Mouse (Mus musculus): ENCODE results near the gene Sfxn5.
A peak's percentile ranks its signal among the peaks of the same experiment; 100 is the strongest.

Gene Sfxn5

DNA sequence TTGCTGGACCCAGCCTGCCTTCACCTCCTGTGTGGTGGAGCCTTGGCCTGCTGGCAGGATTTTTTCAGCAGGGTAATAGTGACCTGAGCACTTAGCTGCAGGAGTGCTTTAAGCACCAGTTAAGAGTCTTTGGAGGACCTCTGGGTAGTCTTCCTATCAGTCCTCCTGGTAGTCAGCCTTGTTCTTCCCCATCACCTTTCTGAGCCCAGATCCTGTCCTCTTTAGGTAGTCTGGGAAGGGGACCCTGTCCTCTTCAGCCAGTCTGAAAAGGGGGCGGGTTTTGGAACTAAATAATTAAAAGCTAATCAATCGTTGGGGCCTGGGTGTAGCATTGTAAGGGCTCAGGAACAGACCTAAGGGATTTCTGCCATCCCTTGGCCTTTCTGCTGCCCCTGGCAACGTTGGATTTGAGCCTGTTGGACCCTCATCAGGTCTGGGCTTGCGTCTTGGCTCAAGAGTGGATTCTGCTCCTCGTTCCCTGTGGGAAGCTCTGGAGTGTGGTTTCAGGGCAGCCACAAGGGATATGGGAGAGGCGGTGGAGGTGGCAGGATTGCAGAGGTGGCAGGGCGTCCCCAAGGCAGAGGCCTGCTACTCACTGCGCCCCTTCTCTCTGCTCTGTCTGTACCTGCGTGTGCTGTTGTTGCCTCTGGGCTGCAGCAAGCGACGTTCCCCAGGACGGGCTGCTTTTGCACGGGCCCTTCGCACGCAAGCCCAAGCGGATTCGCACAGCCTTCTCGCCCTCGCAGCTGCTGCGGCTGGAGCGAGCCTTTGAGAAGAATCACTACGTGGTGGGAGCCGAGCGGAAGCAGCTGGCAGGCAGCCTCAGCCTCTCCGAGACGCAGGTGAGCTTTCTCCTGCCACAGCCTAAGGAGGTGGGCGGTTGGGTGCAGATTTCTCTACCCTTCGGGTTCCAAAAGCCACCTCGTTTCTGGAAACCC is 139.6 kb downstream of the Sfxn5 start:
- peak in 1 of 2 experiments; percentile 49 for DNase-seq (ENCODE audit: low spot score in 2 of 2)

DNA sequence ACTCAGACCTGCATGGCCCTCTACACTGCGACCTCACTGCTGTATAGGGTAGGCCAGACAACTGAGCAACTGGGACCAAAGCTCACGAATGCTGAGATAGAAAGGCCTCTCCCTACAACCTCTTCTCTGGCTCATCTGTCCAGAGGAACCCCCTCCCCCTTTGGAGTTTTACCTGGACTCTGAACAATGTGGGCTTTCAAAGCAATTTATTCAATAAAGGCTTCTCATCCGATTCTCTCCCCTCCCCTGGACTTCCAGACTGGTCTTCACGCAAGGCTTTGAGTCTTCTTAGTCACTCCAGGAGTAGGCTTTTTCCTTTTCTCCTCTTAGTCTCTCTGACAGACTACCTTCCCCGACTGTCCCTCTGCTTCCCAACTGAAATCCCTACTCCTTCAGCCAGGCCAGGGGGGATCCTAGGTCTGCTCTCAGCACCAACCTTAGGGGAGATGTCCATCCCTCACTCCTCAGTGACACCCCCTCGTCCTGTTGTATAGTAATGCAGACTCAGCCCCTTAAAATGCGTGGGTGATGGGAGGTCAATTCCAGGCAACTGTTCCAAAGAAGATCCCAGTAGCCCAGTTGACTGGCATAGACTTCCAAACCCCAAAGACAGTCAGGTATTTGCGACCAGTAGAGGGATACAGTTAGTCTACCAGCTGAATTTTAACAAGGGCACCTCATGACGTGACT is 141.3 kb downstream of the Sfxn5 start:
- peak in 1 of 2 experiments; percentile 22 for DNase-seq (ENCODE audit: low spot score in 2 of 2)

DNA sequence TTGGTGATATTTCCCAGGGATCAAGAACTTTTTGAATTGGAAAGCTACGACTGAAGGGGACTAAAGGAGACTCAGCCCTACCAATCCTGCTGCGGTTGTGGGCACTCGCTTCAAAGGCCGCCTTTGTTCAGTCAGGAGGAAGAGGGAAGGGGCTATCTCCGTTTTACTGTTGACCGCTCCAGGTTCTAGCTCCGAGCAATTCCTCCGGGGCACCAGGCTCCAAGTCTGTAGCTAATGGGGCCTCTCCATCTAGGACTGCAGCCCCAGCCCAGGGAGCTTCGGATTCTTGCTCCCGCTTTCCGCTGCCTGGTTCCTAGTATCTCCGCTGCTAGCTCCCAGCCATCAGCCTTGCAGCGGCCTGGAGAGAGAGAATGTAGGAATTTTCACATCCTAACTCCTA is 142.6 kb downstream of the Sfxn5 start:
- DNase-seq (ENCODE audit: low spot score in 2 of 2): peak in 1 of 2 experiments; percentile 30

DNA sequence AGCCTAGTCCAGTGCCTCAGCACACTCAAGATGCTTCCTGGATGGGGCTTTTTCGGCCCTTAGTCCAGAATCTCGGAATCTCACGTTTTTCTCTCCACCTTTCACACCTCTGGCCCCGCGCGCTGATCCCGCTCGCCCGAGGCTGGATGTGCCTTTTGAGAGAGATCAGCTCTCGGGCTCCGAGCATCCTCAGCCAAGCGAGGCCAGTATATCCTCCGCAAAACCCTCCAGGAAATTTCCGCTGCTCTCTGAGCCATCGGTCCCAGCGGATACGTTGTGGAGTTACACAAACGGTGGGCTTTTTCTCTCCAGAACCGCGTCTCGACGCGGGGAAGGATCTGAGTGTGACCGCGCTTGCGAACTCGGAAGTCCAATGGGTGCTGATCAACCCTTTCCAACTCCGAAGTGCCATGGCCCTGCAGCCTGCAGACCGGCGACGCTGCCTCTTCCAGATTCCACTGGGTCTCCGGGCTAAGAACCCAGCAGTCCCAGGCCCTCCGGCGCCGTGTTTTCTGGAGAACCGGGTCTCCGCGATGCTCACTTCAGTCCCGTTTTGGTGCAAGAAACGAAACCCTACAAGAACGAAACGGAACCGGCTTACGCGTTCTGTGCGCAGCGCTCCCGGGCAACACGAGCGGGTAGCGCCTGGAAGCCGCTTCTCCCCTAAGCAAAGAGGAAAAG is 143.2 kb downstream of the Sfxn5 start:
- peak; percentile 60 to 65 for DNase-seq (ENCODE audit: low spot score in 2 of 2)

DNA sequence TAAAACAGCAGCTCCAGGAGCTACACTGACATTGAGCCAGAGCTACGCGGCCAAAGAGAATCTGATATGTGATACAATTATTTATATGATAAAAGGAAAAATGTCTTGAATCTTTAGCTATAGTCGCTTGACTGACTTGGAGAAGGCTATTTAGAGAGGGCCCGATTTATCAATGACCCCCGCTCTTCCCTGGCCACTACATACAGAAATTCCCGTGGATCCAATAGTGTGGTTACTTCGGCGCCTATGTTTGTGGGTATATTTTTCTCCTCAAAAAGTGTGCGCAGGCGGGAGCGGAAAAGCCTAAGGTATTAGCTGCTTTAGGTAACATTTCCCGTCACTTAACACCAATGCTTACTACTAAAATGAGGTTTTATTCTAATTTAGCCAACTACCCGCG is 143.9 kb downstream of the Sfxn5 start:
- DNase-seq (ENCODE audit: low spot score in 2 of 2): no peak

DNA sequence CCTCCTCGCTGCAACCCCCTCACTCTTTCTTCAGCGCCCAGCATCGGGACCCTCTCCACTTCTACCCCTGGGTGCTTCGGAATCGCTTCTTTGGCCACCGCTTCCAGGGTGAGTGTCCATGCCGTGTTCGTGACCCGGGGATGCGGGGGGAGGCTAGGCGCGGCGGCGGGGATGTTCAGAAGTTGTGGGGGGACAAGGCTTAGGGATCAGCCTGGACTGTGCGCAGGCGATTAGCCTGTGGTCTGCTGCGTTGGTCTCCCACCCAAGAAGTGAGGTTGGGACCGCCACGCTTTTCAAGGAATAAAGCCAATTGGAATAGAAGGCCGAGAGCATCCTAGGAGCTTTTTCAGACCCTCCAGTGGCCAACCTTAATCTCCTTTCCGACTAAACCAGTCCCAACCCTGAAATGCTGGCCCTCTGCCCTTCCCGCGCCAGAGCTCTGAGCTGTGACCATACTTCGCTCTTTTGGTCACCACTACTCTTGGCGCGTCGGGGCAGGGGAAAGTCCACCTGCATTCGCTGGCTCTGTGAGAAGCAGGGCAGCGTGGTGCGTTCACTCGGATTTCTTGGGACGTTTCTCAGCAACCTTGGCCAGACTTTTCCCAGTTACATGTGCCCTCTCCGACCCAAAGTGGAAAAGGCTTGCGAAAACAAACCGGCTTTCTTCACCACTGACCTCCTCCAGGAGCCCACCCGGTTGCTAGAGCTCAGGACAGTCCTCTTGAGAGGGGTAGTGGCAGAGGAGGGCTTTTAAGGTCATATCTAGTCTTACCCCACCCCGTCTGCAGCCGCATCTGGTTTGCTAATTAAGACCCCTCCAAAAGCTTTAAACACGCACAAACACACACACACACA is 144.7 kb downstream of the Sfxn5 start:
- DNase-seq (ENCODE audit: low spot score in 2 of 2): peak in 1 of 2 experiments; percentile 39

DNA sequence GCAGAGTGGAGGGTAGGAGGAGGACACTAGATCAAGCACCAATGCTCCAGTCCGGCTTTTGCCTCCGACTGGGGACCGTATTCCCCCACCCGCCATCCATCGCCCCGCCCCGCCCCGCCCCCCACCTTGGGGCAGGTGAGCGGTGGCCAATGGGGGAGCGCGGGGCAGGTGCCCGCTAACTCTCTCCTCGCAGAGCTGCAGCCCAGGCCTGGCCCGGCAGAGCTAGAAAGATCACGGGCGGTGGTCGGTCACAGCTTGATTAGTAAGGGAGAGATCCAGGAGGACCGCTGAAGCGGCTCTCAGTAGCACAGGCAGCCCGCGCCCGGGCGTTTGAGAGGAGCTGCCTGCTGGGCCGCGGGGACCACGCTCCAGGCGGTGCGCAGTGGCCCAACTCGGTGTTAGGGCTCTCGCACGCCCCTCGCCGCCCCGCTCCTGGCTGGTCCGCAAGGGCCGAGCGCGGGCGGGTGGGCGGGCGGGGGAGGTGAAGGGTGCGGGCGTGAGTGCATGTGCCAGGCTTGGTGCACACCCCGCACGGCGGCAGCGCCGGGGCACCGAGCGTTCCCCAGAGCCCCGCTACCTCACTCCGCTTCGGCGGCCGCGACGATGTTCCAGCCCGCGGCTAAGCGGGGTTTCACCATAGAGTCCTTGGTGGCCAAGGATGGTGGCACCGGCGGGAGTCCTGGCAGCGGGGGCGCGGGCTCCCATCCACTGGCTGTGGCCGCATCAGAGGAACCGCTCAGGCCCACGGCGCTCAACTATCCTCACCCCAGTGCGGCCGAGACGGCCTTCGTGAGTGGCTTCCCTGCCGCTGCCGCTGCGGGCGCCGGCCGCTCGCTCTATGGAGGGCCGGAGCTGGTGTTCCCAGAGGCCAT is 145.6 kb downstream of the Sfxn5 start, which contains the start of gene Emx1:
Gene Emx1, plus strand, starts transcription at position 99 of the 872 bp plus-strand sequence.
- peak; percentile 79 to 84 for DNase-seq (ENCODE audit: low spot score in 2 of 2)

DNA sequence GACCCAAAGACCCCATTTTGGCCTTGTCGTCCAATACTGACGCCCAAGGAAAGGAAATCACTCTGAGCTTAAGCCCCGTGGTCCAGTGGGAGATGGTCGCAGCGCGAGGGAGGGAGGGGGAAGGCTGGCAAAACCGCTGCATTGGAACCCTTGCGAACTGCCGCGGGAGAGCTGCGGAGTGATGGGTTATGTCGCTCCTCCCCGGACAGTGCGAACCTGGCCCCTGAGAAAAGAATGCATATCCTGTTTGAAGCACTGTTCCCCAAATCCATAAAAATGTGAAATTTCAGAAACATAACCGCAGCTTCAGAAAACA is 146.5 kb downstream of the Sfxn5 start:
- peak in 1 of 2 experiments; percentile 33 for DNase-seq (ENCODE audit: low spot score in 2 of 2)

DNA sequence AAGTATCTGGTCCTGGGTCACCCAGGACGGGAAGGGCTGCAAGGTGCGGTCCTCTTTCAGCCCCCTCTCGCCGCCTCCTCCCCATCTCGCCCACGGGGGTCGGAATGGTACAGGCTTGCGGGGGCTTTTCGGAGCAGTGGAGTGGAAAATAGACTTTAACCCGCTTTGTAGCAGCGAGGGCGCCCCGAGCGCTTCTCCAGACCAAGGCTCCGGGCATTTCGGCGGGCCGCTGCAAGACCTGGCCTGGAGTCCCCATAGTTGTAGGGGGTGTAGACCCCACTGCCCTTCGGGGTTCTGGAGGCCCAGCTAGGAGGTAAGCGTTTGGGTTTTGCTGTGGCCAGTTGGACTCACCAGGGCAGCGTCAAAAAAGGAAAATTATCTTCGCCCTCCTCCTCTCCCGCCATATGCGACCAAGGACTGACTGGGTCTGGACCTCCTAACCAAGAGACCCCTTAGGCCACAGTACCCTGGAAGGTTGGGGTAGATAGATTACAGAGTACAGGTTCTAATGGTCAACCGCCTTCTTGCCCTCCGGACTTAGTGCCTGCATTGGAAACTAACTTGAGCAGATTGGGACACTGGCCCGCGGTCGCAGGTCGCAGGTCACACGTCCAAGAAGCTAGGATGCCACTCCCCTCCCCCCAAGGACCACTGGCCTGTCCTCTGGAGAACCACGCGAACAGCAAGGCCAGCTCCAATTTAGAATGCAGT is 147.0 kb downstream of the Sfxn5 start:
- peak in 1 of 2 experiments; percentile 37 for DNase-seq (ENCODE audit: low spot score in 2 of 2)

DNA sequence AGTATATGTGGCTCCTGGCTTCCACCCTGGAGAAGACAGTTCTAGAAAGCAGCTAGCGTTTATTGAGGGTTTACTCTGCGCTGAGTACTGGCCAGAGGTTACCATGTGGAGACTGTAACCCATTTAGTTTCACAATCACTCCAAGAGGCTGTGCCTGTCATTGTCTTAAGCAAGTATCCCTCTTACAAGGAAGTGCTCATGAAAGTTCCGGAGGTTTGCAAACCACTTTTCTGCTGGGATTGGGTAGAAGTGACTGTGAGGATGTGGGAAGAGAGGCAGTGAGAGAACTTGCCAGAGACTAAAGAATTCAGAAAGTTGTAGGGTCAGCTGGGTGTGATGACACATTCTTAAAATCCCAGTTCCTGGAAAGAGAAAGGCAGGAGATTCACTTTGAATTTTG is 149.3 kb downstream of the Sfxn5 start:
- no peak for DNase-seq (ENCODE audit: low spot score in 2 of 2)

DNA sequence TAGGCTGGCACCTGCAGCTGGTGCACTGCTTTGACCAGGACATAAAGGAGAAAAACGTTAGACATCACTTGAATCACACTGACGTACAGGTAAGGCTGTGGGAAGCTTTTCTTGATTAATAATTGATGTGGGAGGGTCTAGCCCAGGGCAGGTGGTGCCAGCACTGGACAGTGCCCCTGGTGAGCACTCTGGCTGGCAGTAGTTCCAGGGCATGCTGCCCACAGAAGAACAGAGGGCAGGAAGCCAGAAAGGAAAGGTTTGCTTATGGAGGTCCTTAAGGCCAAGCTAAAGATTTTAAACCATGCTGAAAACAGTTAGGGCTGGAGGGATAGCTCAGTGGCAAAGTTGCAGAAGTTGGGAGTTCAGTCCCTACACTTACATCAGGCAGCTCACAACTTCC is 153.2 kb downstream of the Sfxn5 start:
- no peak for DNase-seq (ENCODE audit: low spot score in 2 of 2)

DNA sequence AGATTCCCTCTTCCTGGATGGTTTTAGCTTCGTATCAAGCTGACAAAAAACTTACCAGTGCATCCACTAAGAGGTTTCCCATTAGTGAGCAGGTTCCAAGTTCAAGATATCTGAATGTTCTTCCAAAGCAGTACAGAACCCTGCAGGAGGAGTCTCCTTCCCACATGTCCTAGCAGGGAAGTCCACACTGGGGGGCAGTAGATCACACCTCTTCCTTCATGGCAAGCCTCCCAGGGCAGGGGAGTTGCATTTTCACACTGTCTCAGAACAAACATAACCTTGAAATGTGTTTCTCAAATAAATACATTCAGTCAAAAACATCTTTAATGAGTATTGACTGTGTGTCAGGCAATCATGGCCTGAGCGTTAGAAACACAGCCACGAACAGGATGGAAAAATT is 153.7 kb downstream of the Sfxn5 start:
- DNase-seq (ENCODE audit: low spot score in 2 of 2): no peak

DNA sequence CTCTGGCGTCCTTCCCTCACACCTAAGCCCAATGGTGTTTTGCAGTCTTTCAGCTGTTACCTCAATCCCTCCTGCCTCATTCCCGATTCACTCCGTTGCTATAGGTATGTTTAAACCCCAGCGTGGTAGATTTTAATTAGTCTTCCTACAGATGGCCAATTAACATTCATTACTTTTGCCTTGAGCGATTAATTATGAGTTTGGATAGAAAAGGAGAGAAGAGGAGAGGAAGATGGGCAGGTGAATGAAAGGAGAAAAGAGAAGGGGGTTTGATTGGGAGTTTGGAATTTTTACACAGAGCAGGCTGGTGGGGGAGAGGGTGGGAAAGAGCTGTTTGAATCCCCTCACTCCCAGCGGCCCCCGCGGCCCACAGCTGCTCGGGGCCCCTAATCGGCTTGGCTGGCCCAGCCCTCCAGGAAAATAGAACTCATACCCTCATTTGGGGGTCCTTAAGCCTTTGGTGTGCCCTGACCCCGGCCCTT is 167.7 kb downstream of the Sfxn5 start:
- no peak for DNase-seq (ENCODE audit: low spot score in 2 of 2)

Measured in right cerebral cortex, postnatal 10 days (tissue).